Mouse (Mus musculus) heart, adult 2 months (tissue): Measurements from ENCODE around the gene Cadm1.

Experiments used
- CTCF ChIP-seq: fragments of 200-600 bp; IDR thresholded peaks from 2 replicates; pipeline ENCODE4 v1.8.1; 2022; ENCODE audit warnings: antibody characterized with exemption, mild to moderate bottlenecking, moderate library complexity
- EP300 ChIP-seq: fragments of 200-500 bp; IDR thresholded peaks from 2 replicates; pipeline ENCODE4 v1.6.1; 2011; ENCODE audit warnings: low read depth, low read length, control low read depth; ENCODE audit not compliant: insufficient read depth
- POLR2A ChIP-seq: fragments of 200-500 bp; IDR thresholded peaks from 2 replicates; pipeline ENCODE4 v1.6.1; 2011; ENCODE audit warnings: mild to moderate bottlenecking, low read depth, low read length, control low read depth; ENCODE audit not compliant: insufficient read depth

- TF ChIP-seq CTCF (no peak), POLR2A (no peak), EP300 (no peak)
These were observed 98.6 kb downstream of the Cadm1 start for GRCm38 (mm10) chr9:47628550-47628949.
